Mouse (Mus musculus) ovary, adult 18-20 months (tissue): ENCODE results near the gene Gm20458.
A peak's percentile ranks its signal among the peaks of the same experiment; 100 is the strongest.

Experiments
- DNase-seq: peaks from one replicate; pipeline ENCODE4 v3.0.0; 2022; ENCODE audit warnings: low spot score, mixed read lengths

Gm20458 gene

GRCm38 (mm10) chr2:164435216-164436090 is 25.3 kb upstream of the Gm20458 start:
- no peak for DNase-seq

- no peak for DNase-seq
Observed at GRCm38 (mm10) chr2:164436215-164436913, 24.4 kb upstream of the Gm20458 start.

GRCm38 (mm10) chr2:164436961-164437360 is 23.8 kb upstream of the Gm20458 start:
- no peak for DNase-seq

GRCm38 (mm10) chr2:164437710-164438109 is 23.1 kb upstream of the Gm20458 start:
- no peak for DNase-seq

GRCm38 (mm10) chr2:164438257-164438656 is 22.5 kb upstream of the Gm20458 start:
- DNase-seq: no peak

- DNase-seq: no peak
Observed at GRCm38 (mm10) chr2:164439001-164439421, 21.8 kb upstream of the Gm20458 start.

GRCm38 (mm10) chr2:164440314-164440713 is 20.5 kb upstream of the Gm20458 start:
- DNase-seq: no peak

GRCm38 (mm10) chr2:164441155-164441554 is 19.6 kb upstream of the Gm20458 start:
- DNase-seq: no peak

- DNase-seq: no peak
Observed at GRCm38 (mm10) chr2:164441731-164442130, 19.0 kb upstream of the Gm20458 start.

GRCm38 (mm10) chr2:164442315-164443050 is 18.3 kb upstream of the Gm20458 start:
- no peak for DNase-seq

- DNase-seq: peak; percentile 91
Observed at GRCm38 (mm10) chr2:164443051-164443437, 17.7 kb upstream of the Gm20458 start.

- DNase-seq: no peak
Observed at GRCm38 (mm10) chr2:164443460-164444000, 17.2 kb upstream of the Gm20458 start, which contains the start of gene Sdc4. Gene Sdc4 (minus strand): TSS chr2:164443887.

- DNase-seq: no peak
Observed at GRCm38 (mm10) chr2:164444701-164445100, 16.1 kb upstream of the Gm20458 start.

GRCm38 (mm10) chr2:164445399-164446085 is 15.2 kb upstream of the Gm20458 start:
- no peak for DNase-seq

GRCm38 (mm10) chr2:164446086-164446469 is 14.7 kb upstream of the Gm20458 start:
- DNase-seq: no peak

- no peak for DNase-seq
Observed at GRCm38 (mm10) chr2:164448140-164448539, 12.6 kb upstream of the Gm20458 start.

GRCm38 (mm10) chr2:164448921-164449320 is 11.8 kb upstream of the Gm20458 start:
- DNase-seq: no peak

- DNase-seq: peak; percentile 62
Observed at GRCm38 (mm10) chr2:164449341-164450042, 11.3 kb upstream of the Gm20458 start.

- DNase-seq: no peak
Observed at GRCm38 (mm10) chr2:164452000-164452676, 8.6 kb upstream of the Gm20458 start.

- no peak for DNase-seq
Observed at GRCm38 (mm10) chr2:164453047-164453757, 7.6 kb upstream of the Gm20458 start.
